ENCODE assay signal across 14 mouse cellular contexts in genomic region chr2:127391323-127391722, GRCm38 (mm10). TPM values are rescaled to one million over a fixed set of nuclear protein-coding genes. Genes with fewer than 3 reads are reported as not detected.
"Had no signal": no experiment of that assay in that cellular context is flagged by ENCODE, and none has a peak within 500 bp of the region (broad histone marks: within the 10 kb centered on the region; RNA-seq: fewer than 3 reads in every experiment).

No protein-coding gene starts in this region.

- ATAC-seq: liver, postnatal 0 days; midbrain, embryonic 15.5 days had no signal

- DNase-seq: kidney, adult 8-10 months; kidney, postnatal 36 days; layer of hippocampus, adult 9-11 months; layer of hippocampus, postnatal 36 days; liver; liver, embryonic 13.5 days; liver, postnatal 0 days; lung, postnatal 36 days; right cerebral cortex, postnatal 25 days; thymus, postnatal 4 days had no signal

RNA-seq across cellular contexts. Expression of gene Astl, which starts 52.9 kb away (rescaled TPM):
- total RNA-seq: layer of hippocampus, adult 18-20 months; layer of hippocampus, postnatal 36 days; left cerebral cortex, adult 8-10 months; left cerebral cortex, postnatal 36 days had no signal
